Mouse (Mus musculus) small intestine, adult 2 months (tissue): ENCODE measurements around the gene Pigt. TPM values are rescaled to one million over a fixed set of nuclear protein-coding genes. Genes with fewer than 3 reads are reported as not detected.
A peak's percentile ranks its signal among the peaks of the same experiment; 100 is the strongest.

ENCODE experiments used
- H3K27ac ChIP-seq: fragments of 200-500 bp; 2 replicates; pipeline ENCODE4 v1.5.1; 2012; ENCODE audit warnings: low read depth, low read length, control low read depth, inconsistent platforms; ENCODE audit not compliant: insufficient read depth
- H3K27me3 ChIP-seq: fragments of 200-500 bp; 2 replicates; pipeline ENCODE4 v1.6.1; 2012; ENCODE audit warnings: mild to moderate bottlenecking, moderate library complexity, low read length, inconsistent platforms; ENCODE audit not compliant: control insufficient read depth, insufficient read depth
- H3K36me3 ChIP-seq: fragments of 200-500 bp; 2 replicates; pipeline ENCODE4 v1.6.1; 2012; ENCODE audit warnings: mild to moderate bottlenecking, low read length, control low read depth, inconsistent platforms; ENCODE audit not compliant: control insufficient read depth, insufficient read depth
- H3K4me1 ChIP-seq: fragments of 200-500 bp; 2 replicates; pipeline ENCODE4 v1.6.1; 2012; ENCODE audit warnings: low read length, inconsistent platforms, mixed read lengths; ENCODE audit not compliant: control insufficient read depth, insufficient read depth, insufficient read length
- H3K4me3 ChIP-seq: fragments of 200-500 bp; 2 replicates; pipeline ENCODE4 v1.5.1; 2012; ENCODE audit warnings: low read depth, mild to moderate bottlenecking, control low read depth, inconsistent platforms, low read length, moderate library complexity
- CTCF ChIP-seq: fragments of 200-500 bp; IDR thresholded peaks from 2 replicates; pipeline ENCODE4 v1.5.1; 2012; ENCODE audit warnings: low read depth, mild to moderate bottlenecking, control low read depth, inconsistent platforms, low read length, moderate library complexity, mixed read lengths; ENCODE audit not compliant: insufficient replicate concordance, insufficient read length; ENCODE audit errors: extremely low read depth
- POLR2A ChIP-seq: fragments of 200-500 bp; IDR thresholded peaks from 2 replicates; pipeline ENCODE4 v1.6.1; 2012; ENCODE audit warnings: low read depth, mild to moderate bottlenecking, control low read depth, inconsistent platforms, low read length, moderate library complexity
- WGBS: fragments of 180-500 bp; shearing (Covaris S2); methylation state at CpG from one replicate; pipeline ENCODE4 v1.1.7; 2018; 5-methylcytosine and 5-hydroxymethylcytosine counted together
- polyA plus RNA-seq: library from polyadenylated mRNA; depleted of rRNA; stranded (reverse); fragments of >200 nt; gene quantifications from 2 replicates; pipeline ENCODE4 v1.2.3, GENCODE M21; 2012

Pigt gene
- polyA plus RNA-seq, 1 experiment, result 171 TPM

- Histone ChIP-seq H3K36me3 (peaks cover 66% of the 10 kb centered on the region), H3K27me3 (no peaks in the 10 kb centered on the region), H3K4me3 (no peak overlapping the region), H3K27ac (no peak overlapping the region), H3K4me1 (no peaks in the 10 kb centered on the region)
- no peak for TF ChIP-seq POLR2A
- no peak for TF ChIP-seq CTCF
- 98% methylated on average over 3 of the region's 3 CpGs for WGBS
These were observed 7.6 kb downstream of the Pigt start for GRCm38 (mm10) chr2:164504919-164505318.

- no peak overlapping the region for H3K4me3 ChIP-seq
- TF ChIP-seq POLR2A (no peak), CTCF (no peak)
- H3K27me3 ChIP-seq, result no peaks in the 10 kb centered on the region
- 86% methylated on average over 4 of the region's 4 CpGs for WGBS
- peaks cover 58% of the 10 kb centered on the region for H3K36me3 ChIP-seq
- H3K4me1 ChIP-seq, result no peaks in the 10 kb centered on the region
- no peak overlapping the region for H3K27ac ChIP-seq
These were observed 8.5 kb downstream of the Pigt start for GRCm38 (mm10) chr2:164505619-164506347.

GRCm38 (mm10) chr2:164507811-164508210 lies 10.5 kb downstream of the Pigt start:
- H3K4me1 ChIP-seq, result peaks cover 3% of the 10 kb centered on the region; the same call in 1 of the 2 replicates
- no peak for TF ChIP-seq POLR2A
- no peak for TF ChIP-seq CTCF
- no peak overlapping the region for H3K4me3 ChIP-seq
- 95% methylated on average over 19 of the region's 19 CpGs for WGBS
- H3K27me3 ChIP-seq, result no peaks in the 10 kb centered on the region
- peaks cover 42% of the 10 kb centered on the region for H3K36me3 ChIP-seq
- H3K27ac ChIP-seq, result no peak overlapping the region

- Histone ChIP-seq H3K27me3 (no peaks in the 10 kb centered on the region), H3K27ac (no peak overlapping the region), H3K4me1 (peaks cover 25% of the 10 kb centered on the region; the same call in 1 of the 2 replicates), H3K36me3 (peaks cover 18% of the 10 kb centered on the region), H3K4me3 (no peak overlapping the region)
- TF ChIP-seq POLR2A (no peak), CTCF (no peak)
- 59% methylated on average over 4 of the region's 5 CpGs for WGBS
These were observed 13.4 kb downstream of the Pigt start for GRCm38 (mm10) chr2:164510621-164511190.

- 51% methylated on average over 11 of the region's 14 CpGs for WGBS
- Histone ChIP-seq H3K27me3 (no peaks in the 10 kb centered on the region), H3K4me1 (peaks cover 25% of the 10 kb centered on the region; the same call in 1 of the 2 replicates), H3K27ac (no peak overlapping the region), H3K36me3 (peaks cover 6% of the 10 kb centered on the region), H3K4me3 (no peak overlapping the region)
- TF ChIP-seq POLR2A, result no peak
These were observed 15.0 kb downstream of the Pigt start for GRCm38 (mm10) chr2:164512121-164512909.

- no peak overlapping the region for H3K4me3 ChIP-seq
- WGBS, result 47% methylated on average over 8 of the region's 8 CpGs
- TF ChIP-seq CTCF (no peak), POLR2A (no peak)
- peaks cover 25% of the 10 kb centered on the region; the same call in 1 of the 2 replicates for H3K4me1 ChIP-seq
- H3K27ac ChIP-seq, result no peak overlapping the region
- no peaks in the 10 kb centered on the region; the same call in 1 of the 2 replicates for H3K27me3 ChIP-seq
- H3K36me3 ChIP-seq, result peaks cover 1% of the 10 kb centered on the region; the same call in 1 of the 2 replicates
These were observed 16.1 kb downstream of the Pigt start for GRCm38 (mm10) chr2:164513389-164513788.

- Histone ChIP-seq H3K27me3 (no peaks in the 10 kb centered on the region; the same call in 1 of the 2 replicates), H3K27ac (peak overlapping the region; percentile 62), H3K4me1 (peaks cover 25% of the 10 kb centered on the region; the same call in 1 of the 2 replicates), H3K36me3 (no peaks in the 10 kb centered on the region), H3K4me3 (no peak overlapping the region)
- 30% methylated on average over 3 of the region's 3 CpGs for WGBS
- TF ChIP-seq POLR2A (no peak), CTCF (no peak)
These were observed 17.6 kb downstream of the Pigt start for GRCm38 (mm10) chr2:164514916-164515315.
